Mouse (Mus musculus) monocyte, adult 5-6 weeks (primary cell): ENCODE measurements around the gene Tectb. TPM values are rescaled to one million over a fixed set of nuclear protein-coding genes. Genes with fewer than 3 reads are reported as not detected.
A peak's percentile ranks its signal among the peaks of the same experiment; 100 is the strongest.

Source experiments
- ATAC-seq: fragments of 153-309, 156-312 bp; replicated peaks from 2 replicates; pipeline ENCODE4 v1.8.0; 2017; ENCODE audit warnings: mild to moderate bottlenecking; ENCODE audit not compliant: low TSS enrichment, insufficient number of reproducible peaks, severe bottlenecking, poor library complexity, low FRiP score
- total RNA-seq: library from RNA; stranded (forward); fragments of 200-1000, 200-491, 200-594 nt; gene quantifications from 3 replicates; pipeline ENCODE4 v1.2.3, GENCODE M21; 2017

The Tectb gene
- total RNA-seq, 1 experiment from 2014 or later, result not detected

DNA sequence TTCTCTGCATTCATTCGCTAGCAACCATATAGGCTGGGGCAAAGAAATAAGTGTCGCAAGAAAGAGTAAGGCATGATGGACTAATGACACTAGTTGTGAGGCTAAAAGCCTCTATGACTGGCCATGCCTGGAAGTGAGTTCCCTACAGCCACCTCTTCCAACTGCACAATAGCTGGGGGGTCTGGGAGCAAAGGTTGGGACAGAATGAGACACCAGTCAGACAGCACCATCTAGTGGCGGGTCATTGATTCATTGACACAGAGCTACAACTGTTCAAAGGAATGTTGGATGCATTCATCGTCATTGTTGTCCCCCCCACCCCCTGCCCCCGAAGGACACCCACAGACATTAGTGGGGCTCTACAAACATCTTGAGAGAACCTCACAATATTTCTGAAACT, 17.8 kb downstream of the Tectb start:
- no peak for ATAC-seq

DNA sequence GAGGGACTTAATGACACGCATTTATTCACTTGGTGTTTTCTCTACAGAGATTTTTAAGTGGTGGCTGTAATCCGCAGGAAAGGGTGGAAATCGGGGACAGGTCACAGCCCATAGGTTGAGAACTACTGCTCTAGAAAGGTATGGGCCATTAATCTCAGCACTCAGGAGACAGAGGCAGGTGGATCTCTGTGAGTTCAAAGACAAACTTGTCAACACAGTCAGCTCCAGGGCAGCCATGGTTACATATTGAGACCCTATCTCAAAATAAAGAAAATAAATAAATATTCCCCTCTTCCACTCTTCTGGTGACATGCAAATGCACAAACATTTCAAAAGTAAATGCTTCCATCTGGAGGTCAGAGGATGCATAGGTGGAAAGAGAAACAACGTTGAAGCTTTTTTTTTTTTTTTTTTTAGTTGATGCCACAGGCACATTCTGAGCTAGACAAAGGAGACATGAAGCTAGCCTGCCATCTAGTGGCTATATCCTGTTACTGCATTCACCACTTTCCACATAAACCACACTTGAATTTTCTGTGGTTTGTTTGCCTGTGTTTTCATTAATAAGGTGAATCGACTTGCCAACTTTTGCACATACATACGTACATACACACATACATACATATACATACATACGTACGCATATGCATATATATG, 26.1 kb downstream of the Tectb start:
- peak; percentile 72; the same call in 1 of the 2 replicates for ATAC-seq

DNA sequence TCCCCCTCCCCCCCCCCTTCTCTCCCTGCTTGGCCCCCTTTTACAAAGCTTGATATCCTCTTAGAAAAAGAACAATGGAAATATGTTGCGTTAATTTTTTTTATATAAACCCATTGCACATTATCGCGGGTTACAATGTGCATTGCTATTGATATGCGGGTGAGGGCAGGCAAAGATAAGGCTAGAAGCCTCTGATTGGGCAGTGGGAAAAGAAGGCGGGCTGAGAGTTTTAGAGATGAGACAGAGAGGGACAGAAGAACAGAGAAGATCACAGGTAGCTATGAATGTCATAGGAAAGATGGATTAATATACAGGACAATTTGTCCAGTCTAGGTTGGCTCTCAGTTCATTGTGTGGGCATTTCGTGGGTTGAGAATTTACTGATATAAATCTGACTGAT, 26.7 kb downstream of the Tectb start:
- ATAC-seq, result no peak

DNA sequence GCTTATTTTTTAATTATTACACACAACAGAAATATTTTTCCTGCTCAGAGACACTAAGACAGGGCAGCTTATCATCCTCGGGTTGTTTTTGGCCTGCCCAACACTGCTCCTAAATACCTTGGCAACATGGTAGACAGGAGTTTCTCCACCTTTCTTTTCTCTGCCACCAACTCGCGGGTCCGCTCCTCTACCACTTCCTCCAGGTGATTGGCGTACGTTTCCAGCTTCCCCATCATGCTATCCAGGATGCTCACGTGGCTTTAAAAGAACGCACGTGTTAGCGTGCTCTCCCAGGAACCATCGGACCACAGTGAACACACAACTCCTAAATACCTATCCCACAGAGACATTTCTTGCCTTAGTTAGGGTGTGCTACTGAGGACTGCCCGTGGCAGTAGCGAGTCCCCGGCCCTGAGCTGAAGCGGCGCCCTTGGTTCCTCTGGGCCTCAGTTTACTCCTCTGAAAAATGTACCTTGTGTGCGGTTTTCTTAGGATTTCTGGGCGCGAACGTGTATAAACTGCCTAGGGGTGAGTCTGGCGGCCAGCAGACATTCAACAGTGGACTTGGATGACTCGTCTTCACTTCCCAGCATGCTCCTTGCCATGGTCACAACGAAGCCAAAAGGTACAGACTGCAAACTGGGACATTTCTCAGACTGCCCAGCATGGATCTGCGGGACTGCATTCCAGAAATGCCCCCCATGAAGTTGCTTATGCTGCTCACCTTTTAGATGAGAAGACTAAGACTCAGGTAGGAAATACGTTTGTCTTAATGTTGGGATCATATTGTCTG, 27.4 kb downstream of the Tectb start:
- no peak for ATAC-seq

DNA sequence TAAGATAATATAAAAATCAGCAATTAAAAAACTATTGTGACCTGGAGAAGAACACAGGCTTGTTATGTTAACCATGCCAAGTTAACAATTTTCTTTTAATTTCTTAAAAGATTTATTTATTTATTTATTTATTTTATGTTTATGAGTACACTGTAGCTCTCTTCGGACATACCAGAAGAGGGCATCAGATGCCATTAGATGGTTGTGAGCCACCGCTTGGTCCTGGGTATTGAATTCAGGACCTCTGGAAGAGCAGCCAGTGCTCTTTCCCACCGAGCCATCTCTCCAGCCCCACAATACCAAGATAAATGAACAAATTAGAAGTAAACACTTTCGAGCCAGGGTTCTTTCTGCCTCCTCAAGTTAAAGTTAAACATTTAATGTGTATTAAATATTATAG, 28.1 kb downstream of the Tectb start:
- no peak for ATAC-seq

DNA sequence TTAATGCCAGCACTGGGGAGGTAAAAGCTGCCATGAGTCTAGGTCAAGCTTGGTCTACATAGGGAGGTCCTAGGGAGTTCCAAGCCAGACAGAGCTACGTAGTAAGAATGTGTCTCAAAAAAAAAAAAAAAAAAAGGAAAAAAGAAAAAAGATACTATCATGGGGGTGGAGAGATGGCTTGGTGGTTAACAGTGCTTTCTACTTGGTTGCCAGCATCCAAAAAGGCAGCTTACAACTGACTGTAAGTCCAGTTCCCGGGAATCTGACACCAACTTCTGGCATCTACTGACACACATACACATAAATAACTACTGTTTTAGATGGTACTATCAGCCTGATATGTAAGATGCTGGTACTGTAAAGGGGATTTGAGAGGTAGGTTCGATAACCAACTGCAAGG, 28.6 kb downstream of the Tectb start:
- no peak for ATAC-seq

DNA sequence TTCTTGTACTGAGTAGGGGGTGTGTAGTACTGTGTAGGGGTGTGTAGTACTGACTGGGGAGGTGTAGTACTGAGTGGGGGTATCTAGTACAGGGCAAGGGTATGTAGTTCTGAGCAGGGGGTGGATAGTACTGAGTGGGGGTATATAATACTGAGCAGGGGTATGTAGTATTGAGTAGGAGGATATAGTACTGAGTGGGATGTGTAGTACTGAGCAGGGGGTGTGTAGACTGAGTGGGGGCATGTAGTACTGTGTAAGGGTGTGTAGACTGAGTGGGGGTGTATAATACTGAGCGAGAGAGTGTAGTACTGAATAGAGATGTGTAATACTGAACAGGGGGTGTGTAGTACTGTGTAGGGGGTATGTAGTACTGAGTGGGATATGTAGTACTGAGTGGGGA, 31.2 kb downstream of the Tectb start:
- ATAC-seq, result no peak

DNA sequence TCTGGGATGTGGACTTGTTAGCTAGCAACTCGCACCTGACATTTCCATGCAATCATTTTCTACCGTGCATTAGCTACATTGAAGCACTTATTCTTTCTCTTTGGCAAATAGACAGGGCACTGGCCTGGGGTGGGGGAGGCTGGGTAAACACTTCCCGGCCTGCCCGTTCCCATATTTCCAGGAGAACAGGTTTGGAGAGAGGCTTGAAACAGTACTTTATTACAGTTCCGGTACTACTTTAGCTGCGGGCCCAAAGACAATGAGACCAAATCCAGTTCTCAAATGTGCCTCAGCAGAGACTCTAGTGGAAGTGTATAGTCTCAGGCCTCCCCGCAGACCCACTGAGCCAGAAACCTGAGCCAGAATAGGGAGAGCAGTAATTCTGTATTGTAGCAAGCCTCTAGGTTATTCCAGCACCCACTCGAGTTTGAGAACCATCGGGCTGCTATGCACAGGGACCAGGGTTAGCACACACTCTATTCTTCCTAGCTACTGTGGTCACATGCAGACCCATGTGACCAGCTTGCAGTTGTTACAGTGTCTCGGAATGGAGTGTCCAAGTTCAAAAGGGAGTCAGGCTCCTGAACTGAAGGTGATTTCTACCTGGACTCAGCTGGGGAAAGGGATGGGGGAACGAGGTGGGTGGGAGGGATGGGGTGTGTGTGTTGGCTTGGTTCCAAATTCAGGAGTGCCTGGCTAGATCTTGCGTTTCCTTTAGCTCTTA, 33.2 kb downstream of the Tectb start:
- ATAC-seq, result no peak

DNA sequence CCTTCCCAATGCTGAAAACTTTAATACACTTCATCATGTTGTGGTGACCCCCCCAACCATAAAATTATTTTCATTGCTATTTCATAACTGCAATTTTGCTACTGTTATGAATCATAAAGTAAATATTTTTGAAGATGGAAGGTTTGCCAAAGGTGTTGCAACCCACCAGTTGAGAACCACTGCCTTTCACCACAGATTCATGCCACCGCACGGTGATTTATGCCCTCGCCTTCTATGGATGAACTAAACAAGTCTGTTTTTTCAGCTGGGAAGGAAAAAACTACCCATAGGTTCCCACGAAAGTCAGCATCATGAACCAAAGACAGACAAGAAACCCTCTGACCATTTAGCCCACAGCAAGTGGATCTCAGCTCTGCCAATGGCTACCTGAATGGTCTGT, 36.3 kb downstream of the Tectb start:
- ATAC-seq, result no peak

DNA sequence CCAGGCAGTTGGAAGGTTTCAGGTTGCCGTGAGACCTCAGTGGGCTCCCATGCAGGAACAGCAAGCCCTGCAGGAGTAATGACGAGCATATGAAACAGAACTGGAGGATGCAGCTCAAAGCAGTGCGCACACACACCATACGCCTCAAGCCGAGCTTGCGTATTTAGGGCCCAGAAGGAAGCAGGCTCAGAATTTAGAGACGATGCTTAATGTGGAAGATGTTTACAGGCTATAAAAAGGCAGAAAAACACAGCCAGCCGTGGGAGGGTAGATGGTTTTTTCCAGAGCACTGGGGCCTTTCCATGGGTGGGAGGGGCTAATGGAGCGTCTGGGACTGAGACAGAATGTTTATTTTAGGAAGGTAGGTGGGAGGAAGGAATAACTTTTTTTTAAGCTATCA, 36.8 kb downstream of the Tectb start:
- ATAC-seq, result no peak

DNA sequence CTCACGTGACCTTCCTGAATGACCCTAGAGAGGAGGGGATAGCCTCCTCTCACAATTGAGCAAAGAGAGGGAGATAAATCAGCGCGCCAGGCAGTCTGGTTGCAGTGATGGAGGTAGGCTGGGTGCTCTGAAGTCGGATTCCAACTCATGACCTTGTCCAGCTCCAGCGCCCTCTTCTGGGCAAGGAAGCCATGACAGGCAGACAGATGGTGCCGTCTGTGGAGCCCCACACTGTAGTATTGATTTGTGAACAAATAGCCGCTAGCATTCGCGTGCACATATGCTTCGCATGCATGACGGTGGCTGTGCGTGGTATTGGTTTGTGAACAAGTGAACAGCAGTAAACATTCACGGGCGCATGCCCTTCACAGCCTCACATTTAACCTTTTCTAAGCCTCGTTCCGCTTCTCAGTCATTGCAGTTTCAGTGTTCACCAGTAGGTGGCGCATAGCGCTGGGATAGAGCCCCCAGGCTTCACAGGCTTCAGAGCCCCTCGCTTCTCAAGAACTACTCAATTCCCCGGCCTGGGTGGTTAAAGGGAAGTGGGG, 37.7 kb downstream of the Tectb start:
- ATAC-seq, result peak; percentile 71

DNA sequence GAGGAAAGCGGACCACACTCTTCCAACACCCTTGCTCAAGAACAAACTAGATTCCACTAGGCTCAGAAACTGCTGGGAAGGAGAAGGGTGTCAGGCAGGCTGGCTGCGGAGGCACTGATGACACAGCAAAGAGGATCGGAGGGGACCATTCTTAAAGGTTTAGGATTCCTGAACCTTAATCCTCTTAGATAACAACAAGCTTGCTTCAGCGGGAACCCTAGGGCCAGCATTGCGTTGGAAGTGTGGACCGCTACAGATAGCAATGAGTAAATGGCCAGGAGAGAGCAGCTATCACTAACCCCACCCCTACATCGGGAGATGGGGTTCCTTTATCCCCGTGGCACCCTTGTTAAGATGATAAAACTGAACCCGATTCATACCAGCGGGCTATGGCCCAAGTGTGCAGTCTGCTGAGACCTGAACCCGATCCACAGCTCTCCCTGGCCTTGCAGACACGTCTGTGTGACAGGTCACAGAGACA, 38.2 kb downstream of the Tectb start:
- ATAC-seq, result 0 out of 2 replicates have a peak, but pooled peaks have one; percentile 19

DNA sequence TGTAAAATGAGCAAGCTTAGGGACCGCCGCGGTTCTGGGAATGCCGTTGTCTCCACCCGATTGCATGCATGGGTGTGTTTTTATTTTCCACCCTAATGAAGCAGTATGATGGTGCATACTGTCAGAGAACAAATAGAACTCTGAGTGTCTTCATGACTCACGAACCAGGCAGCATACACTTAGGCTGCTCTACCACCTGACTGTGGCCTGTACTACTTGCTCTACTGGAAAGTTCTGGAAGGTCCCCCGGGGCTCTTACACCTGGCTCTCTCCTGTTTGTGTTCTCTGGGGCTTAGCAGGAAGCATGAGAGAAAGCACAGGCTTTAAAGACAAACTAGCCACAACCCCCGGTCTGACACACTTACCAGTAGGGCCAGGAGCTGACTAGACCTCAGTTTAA, 38.8 kb downstream of the Tectb start:
- no peak for ATAC-seq

DNA sequence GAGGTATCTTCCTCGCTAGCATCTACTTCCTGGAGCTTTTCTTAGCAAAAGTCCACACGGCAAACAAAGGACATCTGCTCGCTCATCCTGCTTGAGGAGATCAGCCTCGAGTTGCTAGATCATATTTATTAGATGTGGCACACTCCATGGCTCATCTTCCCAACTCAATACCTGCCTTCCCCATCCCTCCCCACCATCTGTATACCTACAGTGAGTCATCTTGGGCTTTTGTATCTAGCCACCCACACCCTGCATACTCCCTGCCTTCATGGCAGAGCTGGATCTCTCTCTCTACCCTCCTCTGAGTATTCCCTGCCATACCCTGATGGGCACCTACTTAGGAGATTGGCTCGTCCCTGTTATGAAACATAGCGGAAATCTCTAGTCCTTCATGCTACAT, 40.7 kb downstream of the Tectb start:
- ATAC-seq, result no peak

DNA sequence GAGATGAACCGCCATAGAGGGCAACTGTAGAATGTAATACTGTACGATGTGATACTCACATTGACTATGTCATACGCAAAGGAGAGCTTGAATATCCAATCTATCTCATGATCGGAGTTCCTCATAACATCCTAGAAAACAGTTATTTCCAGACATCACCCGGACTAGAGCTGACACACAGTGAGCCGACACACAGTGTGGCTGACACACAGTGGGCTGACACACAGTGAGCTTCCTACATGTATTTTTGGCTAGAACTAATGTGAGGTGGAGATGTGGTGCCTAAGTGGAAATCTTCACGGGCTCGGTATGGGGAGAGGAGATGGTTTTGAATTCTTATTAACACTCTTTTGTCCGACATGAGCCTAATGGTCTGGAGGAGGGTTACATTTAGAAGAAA, 41.7 kb downstream of the Tectb start:
- no peak for ATAC-seq

DNA sequence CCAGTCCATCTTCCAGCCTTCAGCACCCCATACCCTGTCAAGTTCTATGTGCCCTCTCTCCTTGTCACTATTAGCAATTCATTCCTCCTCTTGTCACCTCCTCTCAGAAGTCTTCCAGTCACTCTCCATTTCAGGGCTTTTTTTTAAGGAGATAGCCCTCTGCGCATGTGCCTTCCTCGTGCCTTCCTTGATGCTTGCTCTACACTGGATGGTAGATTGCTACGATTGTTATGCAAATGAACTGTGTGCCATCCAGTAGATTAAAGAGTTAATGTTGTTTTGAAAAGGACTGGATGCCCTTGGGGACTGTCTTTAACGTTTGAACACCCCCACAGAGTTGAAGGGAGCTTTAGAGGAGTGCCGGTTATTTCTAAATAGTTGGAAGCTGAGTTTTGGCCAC, 46.1 kb downstream of the Tectb start:
- ATAC-seq, result no peak

DNA sequence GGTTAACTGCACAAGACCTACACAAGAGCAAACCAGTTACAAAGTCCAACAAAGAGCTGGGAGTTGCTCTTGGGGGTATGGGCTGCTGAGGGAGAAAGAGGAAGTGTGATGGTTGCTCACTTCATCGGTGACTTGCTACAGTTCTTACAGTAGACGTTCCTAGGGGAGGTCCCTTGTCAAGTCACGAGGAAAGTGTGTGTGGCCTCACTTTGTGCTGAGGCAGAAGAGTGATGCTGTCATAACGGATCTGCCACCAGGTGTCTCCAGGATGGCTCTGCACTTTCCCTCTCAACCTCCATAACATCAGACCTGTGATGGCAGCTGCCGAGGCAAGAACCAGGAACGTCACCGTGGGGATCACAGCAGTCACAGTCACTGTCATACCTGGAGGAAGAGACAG, 46.6 kb downstream of the Tectb start:
- ATAC-seq, result peak; percentile 37; the same call in 1 of the 2 replicates

DNA sequence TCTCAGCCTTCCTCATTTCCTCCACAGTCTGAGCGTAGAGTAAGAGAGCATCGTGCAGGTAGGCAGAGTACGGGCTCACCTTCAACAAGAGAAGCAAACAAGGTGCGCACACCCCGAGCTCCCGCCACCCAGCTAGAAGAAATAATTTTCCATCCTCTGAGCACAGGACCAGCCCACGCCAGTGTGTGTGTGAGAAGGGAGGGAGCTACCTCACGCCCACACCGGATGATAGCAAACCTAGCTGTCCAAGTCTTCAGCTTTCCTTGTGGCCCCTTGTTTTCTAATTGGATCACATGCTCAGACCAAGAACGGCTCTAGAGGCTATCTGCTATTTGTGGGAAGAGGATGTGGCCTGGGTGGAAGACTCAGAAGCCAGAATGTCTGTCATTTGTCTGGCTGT, 50.5 kb downstream of the Tectb start:
- no peak for ATAC-seq

DNA sequence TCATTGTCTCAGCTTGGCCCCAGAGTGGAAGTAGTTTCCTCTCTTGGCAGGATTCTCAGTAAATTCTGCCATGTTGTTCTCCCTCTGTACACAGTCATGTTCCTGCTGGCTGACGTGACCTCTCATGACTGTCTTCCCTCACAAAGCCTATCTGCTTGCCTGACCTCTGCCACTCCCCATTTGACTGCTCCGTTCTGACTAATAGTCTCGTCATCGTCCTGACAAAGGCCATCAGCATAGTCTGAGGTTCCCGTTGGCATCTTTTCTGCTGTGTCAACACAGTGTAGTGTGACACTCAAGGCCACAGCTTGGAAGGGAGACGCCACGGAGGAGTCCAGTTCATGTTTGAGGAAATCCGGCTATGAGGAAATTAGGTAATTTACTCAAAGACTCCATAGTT, 51.6 kb downstream of the Tectb start:
- peak; percentile 64 for ATAC-seq
